Mouse (Mus musculus): ENCODE data around the gene Fgfr2. TPM values are rescaled to one million over a fixed set of nuclear protein-coding genes. Genes with fewer than 3 reads are reported as not detected.
"Not testable (repeated sequence)": the region's sequence is repeated elsewhere in the genome, so short reads cannot be mapped to it uniquely, and the experiment has no call there.

Gene Fgfr2
- total RNA-seq, 2 experiments from 2014 or later, result 28.8 to 29.4 TPM

- intact Hi-C loops (cut with DNase I), result not testable (repeated sequence)
Measured at GRCm38 (mm10) chr7:132442133-132442763, 680.9 kb downstream of the Fgfr2 start.

GRCm38 (mm10) chr7:132439916-132440315 lies 683.2 kb downstream of the Fgfr2 start:
- intact Hi-C loops (cut with DNase I), result no loop called here
- DNase-seq (ENCODE audit: extremely low spot score in 1 of 2, low spot score in 2 of 2), result no peak

More at GRCm38 (mm10) chr7:132442133-132442763, 680.9 kb downstream of the Fgfr2 start:
- DNase-seq (ENCODE audit: extremely low spot score in 1 of 2, low spot score in 2 of 2), result not testable (repeated sequence)

GRCm38 (mm10) chr7:132438060-132438459 lies 685.1 kb downstream of the Fgfr2 start:
- intact Hi-C loops (cut with DNase I), result no loop called here
- DNase-seq (ENCODE audit: extremely low spot score in 1 of 2, low spot score in 2 of 2), result no peak

GRCm38 (mm10) chr7:132437431-132437830 lies 685.7 kb downstream of the Fgfr2 start:
- DNase-seq (ENCODE audit: extremely low spot score in 1 of 2, low spot score in 2 of 2), result no peak
- intact Hi-C loops (cut with DNase I), result no loop called here

- DNase-seq (ENCODE audit: extremely low spot score in 1 of 2, low spot score in 2 of 2), result no peak
- intact Hi-C loops (cut with DNase I), result no loop called here
Measured at GRCm38 (mm10) chr7:132435486-132436055, 687.6 kb downstream of the Fgfr2 start.

- intact Hi-C loops (cut with DNase I), result no loop called here
- DNase-seq (ENCODE audit: extremely low spot score in 1 of 2, low spot score in 2 of 2), result no peak
Measured at GRCm38 (mm10) chr7:132429324-132429723, 693.8 kb downstream of the Fgfr2 start.

- intact Hi-C loops (cut with DNase I), result no loop called here
- no peak for DNase-seq (ENCODE audit: extremely low spot score in 1 of 2, low spot score in 2 of 2)
Measured at GRCm38 (mm10) chr7:132428308-132428707, 694.8 kb downstream of the Fgfr2 start.

GRCm38 (mm10) chr7:132426069-132426468 lies 697.1 kb downstream of the Fgfr2 start:
- no peak for DNase-seq (ENCODE audit: extremely low spot score in 1 of 2, low spot score in 2 of 2)
- intact Hi-C loops (cut with DNase I), result no loop called here

GRCm38 (mm10) chr7:132425364-132425999 lies 697.7 kb downstream of the Fgfr2 start:
- DNase-seq (ENCODE audit: extremely low spot score in 1 of 2, low spot score in 2 of 2), result no peak

GRCm38 (mm10) chr7:132423570-132423969 lies 699.6 kb downstream of the Fgfr2 start:
- intact Hi-C loops (cut with DNase I), result no loop called here
- DNase-seq (ENCODE audit: extremely low spot score in 1 of 2, low spot score in 2 of 2), result no peak

More at GRCm38 (mm10) chr7:132425364-132425999, 697.7 kb downstream of the Fgfr2 start:
- intact Hi-C loops (cut with DNase I), result no loop called here

- DNase-seq (ENCODE audit: extremely low spot score in 1 of 2, low spot score in 2 of 2), result no peak
- intact Hi-C loops (cut with DNase I), result no loop called here
Measured at GRCm38 (mm10) chr7:132419378-132420255, 703.5 kb downstream of the Fgfr2 start.

- no peak for DNase-seq (ENCODE audit: extremely low spot score in 1 of 2, low spot score in 2 of 2)
- intact Hi-C loops (cut with DNase I), result no loop called here
Measured at GRCm38 (mm10) chr7:132416866-132417265, 706.3 kb downstream of the Fgfr2 start.

- no peak for DNase-seq (ENCODE audit: extremely low spot score in 1 of 2, low spot score in 2 of 2)
- intact Hi-C loops (cut with DNase I), result no loop called here
Measured at GRCm38 (mm10) chr7:132415866-132416265, 707.3 kb downstream of the Fgfr2 start.

- intact Hi-C loops (cut with DNase I), result no loop called here
- DNase-seq (ENCODE audit: extremely low spot score in 1 of 2, low spot score in 2 of 2), result no peak
Measured at GRCm38 (mm10) chr7:132412520-132412919, 710.6 kb downstream of the Fgfr2 start.

- intact Hi-C loops (cut with DNase I), result no loop called here
- DNase-seq (ENCODE audit: extremely low spot score in 1 of 2, low spot score in 2 of 2), result peak in 1 of 2 experiments; percentile 27
Measured at GRCm38 (mm10) chr7:132411708-132412107, 711.4 kb downstream of the Fgfr2 start.

- no peak for DNase-seq (ENCODE audit: extremely low spot score in 1 of 2, low spot score in 2 of 2)
- intact Hi-C loops (cut with DNase I), result no loop called here
Measured at GRCm38 (mm10) chr7:132410958-132411357, 712.2 kb downstream of the Fgfr2 start.

- DNase-seq (ENCODE audit: extremely low spot score in 1 of 2, low spot score in 2 of 2), result no peak
- intact Hi-C loops (cut with DNase I), result no loop called here
Measured at GRCm38 (mm10) chr7:132409890-132410289, 713.3 kb downstream of the Fgfr2 start.

- intact Hi-C loops (cut with DNase I), result no loop called here
- DNase-seq (ENCODE audit: extremely low spot score in 1 of 2, low spot score in 2 of 2), result no peak
Measured at GRCm38 (mm10) chr7:132402377-132403084, 720.6 kb downstream of the Fgfr2 start.

- DNase-seq (ENCODE audit: extremely low spot score in 1 of 2, low spot score in 2 of 2), result no peak
- intact Hi-C loops (cut with DNase I), result no loop called here
Measured at GRCm38 (mm10) chr7:132398487-132398886, 724.7 kb downstream of the Fgfr2 start.
